Mouse (Mus musculus) heart, postnatal 0 days (tissue): Measurements from ENCODE around the gene Alg9. TPM values are rescaled to one million over a fixed set of nuclear protein-coding genes. Genes with fewer than 3 reads are reported as not detected.

Source experiments
- ATAC-seq: fragments of 200-750 bp; cut with Nextera tagmentation; 2 replicates; pipeline ENCODE4 v1.8.0; 2017; ENCODE audit warnings: low read depth, moderate number of reproducible peaks, moderate library complexity; ENCODE audit not compliant: insufficient read depth
- DNase-seq: peaks from one replicate; pipeline ENCODE4 v3.0.0-alpha.2; 2016; ENCODE audit warnings: low spot score
- H3K27ac ChIP-seq: fragments of 300-500 bp; sonication (generic); 2 replicates; pipeline ENCODE4 v1.5.1; 2014; ENCODE audit warnings: low read depth, mild to moderate bottlenecking
- H3K27me3 ChIP-seq: fragments of 300-500 bp; sonication (generic); 2 replicates; pipeline ENCODE4 v1.6.1; 2014; ENCODE audit warnings: low read length, mixed read lengths; ENCODE audit not compliant: control insufficient read depth, insufficient read depth
- H3K36me3 ChIP-seq: fragments of 300-500 bp; sonication (generic); replicated peaks from 2 replicates; pipeline ENCODE4 v1.6.1; 2014; ENCODE audit warnings: low read length, mixed read lengths; ENCODE audit not compliant: control insufficient read depth, insufficient read depth
- H3K4me1 ChIP-seq: fragments of 300-500 bp; sonication (generic); 2 replicates; pipeline ENCODE4 v1.6.1; 2014; ENCODE audit warnings: antibody characterized with exemption; ENCODE audit not compliant: control insufficient read depth, insufficient read depth
- H3K4me2 ChIP-seq: fragments of 300-500 bp; sonication (generic); 2 replicates; pipeline ENCODE4 v1.6.1; 2014; ENCODE audit warnings: low read depth, mild to moderate bottlenecking, low read length, moderate library complexity
- H3K4me3 ChIP-seq: fragments of 300-500 bp; sonication (generic); 2 replicates; pipeline ENCODE4 v1.5.1; 2014; ENCODE audit warnings: low read depth, low read length
- H3K9ac ChIP-seq: fragments of 300-500 bp; sonication (generic); replicated peaks from 2 replicates; pipeline ENCODE4 v1.6.1; 2014; ENCODE audit warnings: low read depth, low read length, mixed read lengths
- H3K9me3 ChIP-seq: fragments of 300-500 bp; sonication (generic); replicated peaks from 2 replicates; pipeline ENCODE4 v1.6.1; 2016; ENCODE audit warnings: low read length; ENCODE audit not compliant: control insufficient read depth
- CTCF ChIP-seq: IDR thresholded peaks from 2 replicates; pipeline ENCODE4 v1.5.1; 2016; ENCODE audit warnings: antibody characterized with exemption, control low read depth, low read depth
- EP300 ChIP-seq: IDR thresholded peaks from 2 replicates; pipeline ENCODE4 v1.6.1; 2016; ENCODE audit warnings: antibody characterized with exemption, low read depth
- WGBS: fragments of 180-500 bp; shearing (Covaris S2); extraction: QIAGEN DNeasy Blood & Tissue Kit; methylation state at CpG from one replicate; pipeline ENCODE4 v1.1.7; 2014; 5-methylcytosine and 5-hydroxymethylcytosine counted together
- polyA plus RNA-seq: library from polyadenylated mRNA; unstranded; fragments of >200 nt; fragmentation: Nextera tagmentation; extraction: Ambion mirVana; gene quantifications from 2 replicates; pipeline ENCODE4 v1.2.1, GENCODE M21; 2015
- total RNA-seq: library from RNA; depleted of rRNA; stranded (reverse); fragments of >200 nt; gene quantifications from 2 replicates; pipeline ENCODE4 v1.2.3, GENCODE M21; 2014; ENCODE audit warnings: low replicate concordance; rRNA removed

The Alg9 gene
- total and polyA plus RNA-seq, 2 experiments from 2014 or later: 11.4 to 23.9 TPM

- 62% methylated on average over 4 of the region's 4 CpGs for WGBS
- Histone ChIP-seq H3K9me3 (no peaks in the 10 kb centered on the region), H3K27me3 (no peaks in the 10 kb centered on the region), H3K9ac (no peak overlapping the region), H3K4me3 (no peak overlapping the region), H3K27ac (no peak overlapping the region), H3K4me2 (no peak overlapping the region), H3K36me3 (peaks cover 29% of the 10 kb centered on the region), H3K4me1 (peaks cover 11% of the 10 kb centered on the region)
- DNase-seq (no peak), ATAC-seq (no peak)
- no peak for TF ChIP-seq CTCF
- TF ChIP-seq EP300: no peak
Observed at GRCm38 (mm10) chr9:50889964-50890363, 115.1 kb downstream of the Alg9 start.

GRCm38 (mm10) chr9:50890494-50891090, 115.8 kb downstream of the Alg9 start:
- H3K36me3 ChIP-seq: peaks cover 35% of the 10 kb centered on the region
- no peak for TF ChIP-seq EP300
- no peak overlapping the region for H3K4me3 ChIP-seq
- no peak overlapping the region for H3K4me2 ChIP-seq
- ATAC-seq (no peak), DNase-seq (no peak)
- 82% methylated on average over 3 of the region's 3 CpGs for WGBS
- no peak overlapping the region for H3K9ac ChIP-seq
- H3K27me3 ChIP-seq: no peaks in the 10 kb centered on the region
- H3K9me3 ChIP-seq: no peaks in the 10 kb centered on the region
- peaks cover 6% of the 10 kb centered on the region for H3K4me1 ChIP-seq
- H3K27ac ChIP-seq: no peak overlapping the region

Other genes with a start within 250 kb of the Alg9 start
- gene Pts, start 246.3 kb upstream of the Alg9 start, total RNA-seq: 29.7 and 147 TPM in 2 replicates
- 93.1 and 97.8 TPM in 2 replicates for gene Pts, start 246.3 kb upstream of the Alg9 start, polyA plus RNA-seq
- 0.46 and 2.4 TPM in 2 replicates for gene Il18, start 220.2 kb upstream of the Alg9 start, total RNA-seq
- 2.9 and 4.7 TPM in 2 replicates for gene Il18, start 220.2 kb upstream of the Alg9 start, polyA plus RNA-seq
- gene Bco2, start 219.8 kb upstream of the Alg9 start, total RNA-seq: not detected in 2 replicates
- 0.07 TPM in 1 of 2 replicates, not detected in the other for gene Bco2, start 219.8 kb upstream of the Alg9 start, polyA plus RNA-seq
- gene Tex12, start 213.7 kb upstream of the Alg9 start, total RNA-seq: not detected in 2 replicates
- not detected in 2 replicates for gene Tex12, start 213.7 kb upstream of the Alg9 start, polyA plus RNA-seq
- 980 and 992 TPM in 2 replicates for gene Sdhd, start 171.2 kb upstream of the Alg9 start, total RNA-seq
- gene Sdhd, start 171.2 kb upstream of the Alg9 start, polyA plus RNA-seq: 1,236 and 1,240 TPM in 2 replicates
- gene Timm8b, start 171.1 kb upstream of the Alg9 start, total RNA-seq: 115 and 163 TPM in 2 replicates
- gene Timm8b, start 171.1 kb upstream of the Alg9 start, polyA plus RNA-seq: 445 and 461 TPM in 2 replicates
- 0.27 TPM in 1 of 2 replicates, not detected in the other for gene Pih1d2, start 157.7 kb upstream of the Alg9 start, total RNA-seq
- gene Pih1d2, start 157.7 kb upstream of the Alg9 start, polyA plus RNA-seq: 1.2 and 1.5 TPM in 2 replicates
- gene Nkapd1, start 157.6 kb upstream of the Alg9 start, total RNA-seq: 10.0 and 14.5 TPM in 2 replicates
- gene Nkapd1, start 157.6 kb upstream of the Alg9 start, polyA plus RNA-seq: 13.4 and 14.3 TPM in 2 replicates
- gene Dlat, start 115.2 kb upstream of the Alg9 start, total RNA-seq: 155 and 215 TPM in 2 replicates
- 203 and 204 TPM in 2 replicates for gene Dlat, start 115.2 kb upstream of the Alg9 start, polyA plus RNA-seq
- 7.7 and 19.8 TPM in 2 replicates for gene Dixdc1, start 35.5 kb upstream of the Alg9 start, total RNA-seq
- gene Dixdc1, start 35.5 kb upstream of the Alg9 start, polyA plus RNA-seq: 6.9 and 7.1 TPM in 2 replicates
- gene 2310030G06Rik, start 28.5 kb upstream of the Alg9 start, total RNA-seq: 3.6 and 4.8 TPM in 2 replicates
- gene 2310030G06Rik, start 28.5 kb upstream of the Alg9 start, polyA plus RNA-seq: 10.6 and 11.0 TPM in 2 replicates
- gene Cryab, start 23.7 kb upstream of the Alg9 start, total RNA-seq: 758 and 766 TPM in 2 replicates
- gene Cryab, start 23.7 kb upstream of the Alg9 start, polyA plus RNA-seq: 1,736 and 1,781 TPM in 2 replicates
- 241 and 266 TPM in 2 replicates for gene Hspb2, start 22.7 kb upstream of the Alg9 start, total RNA-seq
- gene Hspb2, start 22.7 kb upstream of the Alg9 start, polyA plus RNA-seq: 309 and 313 TPM in 2 replicates
- 7.4 and 10.0 TPM in 2 replicates for gene Fdxacb1, start 6.8 kb upstream of the Alg9 start, total RNA-seq
- 7.9 and 8.1 TPM in 2 replicates for gene Fdxacb1, start 6.8 kb upstream of the Alg9 start, polyA plus RNA-seq
- gene 1110032A03Rik, start 501 bp downstream of the Alg9 start, total RNA-seq: 8.0 and 39.5 TPM in 2 replicates
- gene 1110032A03Rik, start 501 bp downstream of the Alg9 start, polyA plus RNA-seq: 32.6 and 36.8 TPM in 2 replicates
- gene Ppp2r1b, start 70.3 kb downstream of the Alg9 start, total RNA-seq: 7.5 and 15.3 TPM in 2 replicates
- gene Ppp2r1b, start 70.3 kb downstream of the Alg9 start, polyA plus RNA-seq: 15.3 and 17.8 TPM in 2 replicates
- 23.9 and 40.9 TPM in 2 replicates for gene Sik2, start 234.1 kb downstream of the Alg9 start, total RNA-seq
- 7.0 and 9.1 TPM in 2 replicates for gene Sik2, start 234.1 kb downstream of the Alg9 start, polyA plus RNA-seq